Mouse (Mus musculus): ENCODE results near the gene Taf1d.
A peak's percentile ranks its signal among the peaks of the same experiment; 100 is the strongest.

DNA sequence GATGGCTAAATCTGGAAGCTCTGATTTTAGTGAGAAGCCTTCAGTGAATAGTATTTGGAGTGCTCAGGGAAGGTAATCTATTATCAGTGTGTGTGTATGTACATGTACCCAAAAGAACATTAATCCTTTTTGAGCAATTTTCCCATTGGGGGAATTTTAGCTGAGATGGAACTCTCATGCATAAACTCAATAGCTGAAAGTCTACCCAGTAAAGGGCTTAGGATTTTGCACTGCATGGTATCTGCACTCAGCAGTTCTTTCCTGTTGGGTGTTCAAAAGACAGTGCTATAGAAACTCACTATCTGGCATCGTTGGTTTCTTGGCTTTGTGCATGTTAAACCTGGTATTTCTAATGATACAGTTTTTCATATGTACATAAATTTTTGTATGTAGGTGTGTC is 8.6 kb downstream of the Taf1d start:
- TF ChIP-seq MEF2A (IDR thresholded peaks at IDR 0.05; ENCODE audit: borderline replicate concordance, low read depth, low read length) (no peak), ZMIZ1 (IDR thresholded peaks at IDR 0.05; ENCODE audit: low read depth, low read length) (0 out of 2 replicates have a peak, but pooled peaks have one; percentile 22), CTCF (conservative IDR thresholded peaks at IDR 0.05 in 1 of 2, IDR thresholded peaks at IDR 0.05 in 1 of 2; ENCODE audit: low read depth in 2 of 2, low read length in 2 of 2) (no peak), SIN3A (IDR thresholded peaks at IDR 0.05; ENCODE audit: low read length) (no peak), HCFC1 (IDR thresholded peaks at IDR 0.05; ENCODE audit: low read depth, low read length) (no peak), JUND (conservative IDR thresholded peaks at IDR 0.05; ENCODE audit: low read depth, low read length) (no peak), POLR2A (IDR thresholded peaks at IDR 0.05; ENCODE audit: low read depth, low read length) (no peak), TBP (conservative IDR thresholded peaks at IDR 0.05; ENCODE audit: low read depth, low read length) (no peak), NELFE (IDR thresholded peaks at IDR 0.05; ENCODE audit: low read depth, low read length) (no peak), USF2 (conservative IDR thresholded peaks at IDR 0.05; ENCODE audit: low read depth, low read length) (no peak), RCOR1 (conservative IDR thresholded peaks at IDR 0.05; ENCODE audit: low read depth, low read length) (no peak)

Data from CH12.LX (cell line).